Mouse (Mus musculus): ENCODE results near the gene Abhd10. TPM values are rescaled to one million over a fixed set of nuclear protein-coding genes. Genes with fewer than 3 reads are reported as not detected.

Abhd10 gene
- 52.6 and 58.8 TPM in 2 replicates for polyA plus RNA-seq (2015; fragmentation: Nextera tagmentation; extraction: Ambion mirVana)

DNA sequence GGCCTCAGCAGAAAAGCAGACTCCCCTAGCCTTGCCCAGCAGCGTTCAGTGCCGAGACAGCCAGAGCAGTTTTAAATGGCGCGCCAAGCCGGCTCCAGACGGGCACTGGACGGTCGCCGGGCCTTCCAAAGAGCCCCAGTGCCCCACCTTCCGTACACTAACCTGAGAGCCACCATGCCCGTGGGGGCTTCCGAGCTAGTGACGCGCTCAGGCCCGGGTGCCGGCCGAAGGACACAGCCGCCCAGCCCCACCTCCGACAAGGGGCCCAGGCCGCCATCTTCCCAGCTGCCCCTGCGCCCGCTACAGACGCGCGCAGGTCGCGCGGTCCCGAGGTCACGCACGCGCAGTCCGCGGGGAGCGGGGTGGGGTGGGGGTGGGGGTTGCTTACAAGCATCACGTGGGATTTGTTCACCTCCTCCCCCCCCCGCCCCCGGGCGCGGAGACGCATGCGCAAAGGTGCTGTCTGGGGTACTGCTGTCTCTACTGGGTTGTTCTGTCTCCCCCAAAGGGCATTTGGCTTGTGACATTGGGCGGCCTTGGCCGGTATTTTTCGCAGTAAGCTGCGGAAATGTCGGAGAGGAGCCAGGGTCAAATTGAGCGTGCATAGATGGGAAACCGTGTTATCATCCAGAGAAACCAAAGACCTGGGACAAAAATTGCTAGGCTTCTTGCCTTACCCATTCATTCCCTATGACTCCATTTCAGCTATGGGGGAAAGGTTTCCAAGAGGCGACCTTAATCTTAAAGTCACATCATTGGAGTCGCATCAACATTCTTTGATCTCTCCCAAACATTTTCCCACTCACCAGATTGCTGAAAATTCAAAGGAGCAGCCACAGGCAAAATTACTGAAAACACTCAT is at the start of gene Abhd10:
TSS of gene Abhd10 (minus strand) at position 341 of the 862 bp plus-strand sequence.
- Histone ChIP-seq H3K4me2 (replicated peaks) (peak within 1 kb of the TSS; percentile 61), H3K9ac (replicated peaks) (peak within 1 kb of the TSS; percentile 90), H3K27ac (peak within 1 kb of the TSS; percentile 94), H3K4me3 (replicated peaks) (peak within 1 kb of the TSS; percentile 75), H3K27me3 (no peaks in the 10 kb centered on the region), H3K9me3 (no peaks in the 10 kb centered on the region), H3K4me1 (replicated peaks) (peaks cover 17% of the 10 kb centered on the region), H3K36me3 (no peaks in the 10 kb centered on the region)
- WGBS, result under 1% methylated on average over 51 of the region's 51 CpGs
- ATAC-seq, result peak; percentile 98

DNA sequence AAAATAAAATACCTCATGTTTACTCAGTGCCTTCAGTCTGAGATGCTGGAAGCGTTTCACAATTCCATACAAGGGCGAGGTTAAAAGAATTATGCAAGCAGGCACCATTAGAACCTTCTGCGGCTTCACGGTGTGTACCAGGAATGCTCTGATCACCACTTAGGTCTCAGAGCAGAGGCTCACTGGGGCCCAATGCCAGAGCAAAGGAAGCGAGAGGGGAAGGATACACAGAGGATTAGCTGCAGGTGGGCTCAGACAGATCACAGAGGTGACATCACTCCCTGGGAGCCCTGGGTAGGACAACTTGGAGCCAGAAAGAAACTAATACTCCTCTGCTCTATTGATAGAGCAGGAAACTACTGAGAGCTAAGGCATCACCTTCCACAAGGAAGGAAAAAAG is 48.5 kb upstream of the Abhd10 start:
- 60% methylated on average over 5 of the region's 5 CpGs for WGBS
- Histone ChIP-seq H3K27ac (no peak overlapping the region), H3K4me1 (replicated peaks) (0 out of 2 replicates have a peak, but pooled peaks cover 3% of the 10 kb centered on the region), H3K4me2 (replicated peaks) (no peak overlapping the region), H3K27me3 (no peaks in the 10 kb centered on the region), H3K9ac (replicated peaks) (no peak overlapping the region), H3K36me3 (peaks cover 3% of the 10 kb centered on the region), H3K9me3 (no peaks in the 10 kb centered on the region), H3K4me3 (replicated peaks) (no peak overlapping the region)
- no peak for ATAC-seq

DNA sequence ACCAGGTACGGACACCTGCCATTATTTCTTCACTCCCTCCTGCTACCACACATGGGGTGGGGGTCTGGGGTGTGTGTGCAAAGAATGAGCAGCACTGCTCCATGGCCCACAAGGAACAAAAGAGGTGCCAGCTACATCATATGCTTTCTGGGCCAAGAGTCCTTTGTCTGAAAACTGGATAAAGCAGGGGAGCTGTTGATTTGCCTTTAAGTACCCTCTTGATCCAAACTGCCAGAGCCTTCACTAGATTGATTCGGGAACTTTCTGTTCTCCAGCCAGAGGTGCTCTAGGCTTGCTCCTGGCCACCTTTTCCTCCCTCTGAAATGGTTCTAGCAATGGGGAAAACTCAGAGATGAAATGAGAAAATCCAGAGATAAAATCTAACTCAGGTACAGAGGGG is 46.6 kb upstream of the Abhd10 start:
- Histone ChIP-seq H3K9me3 (no peaks in the 10 kb centered on the region), H3K4me2 (replicated peaks) (no peak overlapping the region), H3K27ac (no peak overlapping the region), H3K4me1 (replicated peaks) (0 out of 2 replicates have a peak, but pooled peaks cover 3% of the 10 kb centered on the region), H3K4me3 (replicated peaks) (no peak overlapping the region), H3K9ac (replicated peaks) (no peak overlapping the region), H3K36me3 (peaks cover 3% of the 10 kb centered on the region), H3K27me3 (no peaks in the 10 kb centered on the region)
- ATAC-seq, result no peak
- 91% methylated on average over 2 of the region's 2 CpGs for WGBS

DNA sequence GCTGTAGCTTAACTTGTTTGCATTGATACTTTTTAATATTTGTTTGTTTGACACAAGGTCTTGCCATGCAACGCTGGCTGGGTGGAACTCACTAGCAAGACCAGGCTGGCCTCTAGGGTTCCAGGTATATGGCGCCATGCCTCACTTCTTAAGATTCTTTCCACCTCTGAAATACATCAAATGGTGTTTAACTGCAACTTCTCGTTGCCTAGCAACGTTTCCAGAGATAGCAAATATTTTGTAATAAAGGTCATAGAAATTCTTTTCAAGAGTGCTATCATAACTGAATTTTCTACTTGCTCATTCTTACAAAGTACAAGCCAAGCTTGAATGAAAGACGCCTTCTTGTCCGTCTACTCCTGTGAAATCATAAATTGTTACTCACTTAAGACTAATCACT is 44.9 kb upstream of the Abhd10 start:
- Histone ChIP-seq H3K27me3 (no peaks in the 10 kb centered on the region), H3K36me3 (no peaks in the 10 kb centered on the region; the same call in 1 of the 2 replicates), H3K4me3 (replicated peaks) (no peak overlapping the region), H3K9ac (replicated peaks) (no peak overlapping the region), H3K4me1 (replicated peaks) (0 out of 2 replicates have a peak, but pooled peaks cover 3% of the 10 kb centered on the region), H3K9me3 (no peaks in the 10 kb centered on the region), H3K27ac (no peak overlapping the region), H3K4me2 (replicated peaks) (no peak overlapping the region)
- no peak for ATAC-seq
- WGBS, result 93% methylated on average over 6 of the region's 6 CpGs

DNA sequence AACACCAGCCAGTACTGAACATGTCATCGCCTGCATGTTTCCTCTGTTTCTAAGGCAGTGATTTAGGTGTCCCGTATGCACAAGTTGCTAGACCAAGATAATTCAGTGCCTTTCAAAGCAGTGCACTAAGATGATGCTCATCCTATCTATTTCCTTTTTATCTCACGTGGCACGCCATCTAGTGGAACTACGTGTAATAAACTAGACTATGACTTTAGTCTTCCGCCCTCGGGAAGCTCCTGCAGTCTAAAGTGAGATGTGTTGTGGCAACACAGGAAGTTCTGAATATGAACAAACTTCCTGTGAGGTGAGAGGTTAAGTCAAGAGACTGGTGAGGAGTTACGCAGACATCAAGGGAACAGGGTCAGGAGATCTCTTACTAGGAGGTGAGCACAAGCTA is 43.9 kb upstream of the Abhd10 start:
- Histone ChIP-seq H3K27me3 (no peaks in the 10 kb centered on the region), H3K4me2 (replicated peaks) (no peak overlapping the region), H3K4me1 (replicated peaks) (0 out of 2 replicates have a peak, but pooled peaks cover 3% of the 10 kb centered on the region), H3K27ac (no peak overlapping the region), H3K4me3 (replicated peaks) (no peak overlapping the region), H3K9ac (replicated peaks) (no peak overlapping the region), H3K9me3 (no peaks in the 10 kb centered on the region), H3K36me3 (no peaks in the 10 kb centered on the region; the same call in 1 of the 2 replicates)
- no peak for ATAC-seq
- WGBS, result 41% methylated on average over 8 of the region's 8 CpGs

DNA sequence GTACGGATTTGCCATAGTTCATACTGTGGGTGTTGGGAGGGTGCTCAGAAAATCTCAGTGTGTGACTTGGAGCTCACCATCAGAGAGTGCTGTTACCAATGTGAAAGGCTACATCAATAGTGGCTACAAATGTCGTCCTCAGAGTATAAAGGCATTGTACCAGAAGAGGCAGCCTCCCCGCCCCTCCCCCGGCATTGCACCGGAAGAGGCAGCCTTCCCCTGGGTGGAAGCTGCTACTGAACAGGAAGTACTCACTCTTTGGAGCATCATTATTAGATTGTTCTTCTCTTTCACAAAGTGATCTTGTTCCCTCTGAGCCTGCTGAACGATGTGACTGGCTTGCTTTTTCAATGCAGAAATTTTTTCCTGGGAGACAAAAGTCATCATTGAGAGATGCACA is 37.2 kb upstream of the Abhd10 start:
- Histone ChIP-seq H3K36me3 (peaks cover 17% of the 10 kb centered on the region), H3K9me3 (no peaks in the 10 kb centered on the region), H3K4me1 (replicated peaks) (no peaks in the 10 kb centered on the region), H3K9ac (replicated peaks) (no peak overlapping the region), H3K27me3 (no peaks in the 10 kb centered on the region), H3K27ac (no peak overlapping the region), H3K4me3 (replicated peaks) (no peak overlapping the region), H3K4me2 (replicated peaks) (no peak overlapping the region)
- WGBS, result 80% methylated on average over 6 of the region's 6 CpGs
- no peak for ATAC-seq

DNA sequence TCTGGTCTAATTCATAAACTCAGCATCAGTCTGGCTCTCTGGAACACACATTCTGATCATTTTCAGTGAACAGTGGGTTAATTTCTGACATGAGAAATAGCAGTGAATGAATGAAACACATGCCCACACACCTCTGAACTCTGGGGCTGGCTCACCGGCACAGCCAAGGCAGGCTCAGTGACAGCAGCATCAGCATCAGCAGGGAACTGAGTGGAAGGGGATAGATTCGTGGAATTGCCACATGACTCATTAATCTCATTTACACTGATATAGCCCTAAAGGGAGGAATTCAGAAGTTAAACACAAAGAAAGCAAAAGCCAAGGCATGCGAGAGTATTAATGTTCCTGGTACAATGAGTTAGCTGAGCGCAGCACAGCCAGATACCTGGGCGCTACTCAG is 32.1 kb upstream of the Abhd10 start:
- H3K4me3 ChIP-seq (replicated peaks), result no peak overlapping the region
- H3K36me3 ChIP-seq, result peaks cover 26% of the 10 kb centered on the region
- 89% methylated on average over 5 of the region's 5 CpGs for WGBS
- H3K4me2 ChIP-seq (replicated peaks), result no peak overlapping the region
- no peaks in the 10 kb centered on the region for H3K4me1 ChIP-seq (replicated peaks)
- no peak overlapping the region for H3K9ac ChIP-seq (replicated peaks)
- H3K27ac ChIP-seq, result no peak overlapping the region
- ATAC-seq, result no peak
- H3K27me3 ChIP-seq, result no peaks in the 10 kb centered on the region
- H3K9me3 ChIP-seq, result no peaks in the 10 kb centered on the region

DNA sequence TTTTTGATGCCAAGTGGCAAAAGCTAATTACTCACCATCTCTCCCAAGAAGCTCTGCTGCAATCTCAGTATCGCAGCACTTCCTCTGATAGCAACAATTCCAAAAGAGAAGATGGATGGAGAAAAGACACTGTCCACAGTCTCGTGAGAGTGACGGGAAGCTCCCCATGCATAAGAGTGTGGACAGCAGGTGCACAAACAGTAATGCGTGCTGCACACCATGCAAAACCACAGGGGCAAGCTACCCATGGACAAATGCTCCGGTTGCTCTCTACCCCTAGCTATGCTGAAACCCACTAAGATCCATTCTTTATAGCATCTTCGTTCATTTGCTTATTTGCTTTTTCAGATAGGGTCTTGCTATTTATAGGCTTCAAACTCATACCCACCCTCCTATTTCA is 28.2 kb upstream of the Abhd10 start:
- H3K4me3 ChIP-seq (replicated peaks), result no peak overlapping the region
- H3K27ac ChIP-seq, result no peak overlapping the region
- no peak overlapping the region for H3K9ac ChIP-seq (replicated peaks)
- WGBS, result 94% methylated on average over 6 of the region's 6 CpGs
- H3K9me3 ChIP-seq, result no peaks in the 10 kb centered on the region
- H3K36me3 ChIP-seq, result peaks cover 15% of the 10 kb centered on the region
- peaks cover 10% of the 10 kb centered on the region for H3K4me1 ChIP-seq (replicated peaks)
- H3K27me3 ChIP-seq, result no peaks in the 10 kb centered on the region
- ATAC-seq, result no peak
- no peak overlapping the region for H3K4me2 ChIP-seq (replicated peaks)

DNA sequence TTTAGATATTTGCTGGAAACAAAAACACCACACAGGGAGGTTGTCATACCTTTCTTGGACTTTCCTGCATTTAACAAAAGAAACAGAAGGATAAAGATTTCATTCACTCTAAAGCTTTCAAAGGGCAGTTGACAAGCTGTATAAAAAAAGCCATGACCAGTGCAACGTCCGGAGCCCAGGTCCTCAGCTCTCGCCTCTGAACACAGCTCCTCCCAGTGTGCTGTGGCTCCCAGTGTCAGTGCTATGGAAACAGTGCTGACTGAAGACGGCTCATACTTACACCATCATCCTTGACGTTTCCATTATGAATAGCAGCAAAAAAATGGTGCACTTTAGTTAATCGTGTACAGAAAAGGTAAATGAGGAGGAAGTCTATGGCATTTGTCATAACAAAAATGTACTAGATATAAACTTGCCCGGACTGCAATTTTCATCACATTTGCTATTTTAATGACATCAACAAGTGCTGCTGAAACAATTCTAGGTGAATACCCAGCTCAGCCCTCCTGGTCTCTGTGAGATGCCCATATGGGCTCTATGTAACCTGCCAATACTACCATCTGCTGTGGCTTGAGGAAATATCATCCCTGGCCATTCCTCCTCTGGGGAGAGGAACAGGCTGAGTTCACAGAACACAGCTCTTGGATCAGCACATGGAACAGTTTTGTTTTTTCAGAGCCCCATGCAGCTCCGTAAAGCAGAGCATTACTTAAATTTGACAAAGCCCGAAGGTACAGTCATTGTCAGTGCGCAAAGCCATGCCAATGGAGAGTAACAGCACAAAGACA is 25.3 kb upstream of the Abhd10 start:
- ATAC-seq, result peak; percentile 60; the same call in 1 of the 2 replicates
- peaks cover 10% of the 10 kb centered on the region for H3K4me1 ChIP-seq (replicated peaks)
- peaks cover 12% of the 10 kb centered on the region for H3K36me3 ChIP-seq
- WGBS, result 58% methylated on average over 10 of the region's 10 CpGs
- H3K4me3 ChIP-seq (replicated peaks), result no peak overlapping the region
- H3K27ac ChIP-seq, result no peak overlapping the region
- no peak overlapping the region for H3K9ac ChIP-seq (replicated peaks)
- H3K4me2 ChIP-seq (replicated peaks), result no peak overlapping the region
- no peaks in the 10 kb centered on the region for H3K27me3 ChIP-seq
- H3K9me3 ChIP-seq, result no peaks in the 10 kb centered on the region

DNA sequence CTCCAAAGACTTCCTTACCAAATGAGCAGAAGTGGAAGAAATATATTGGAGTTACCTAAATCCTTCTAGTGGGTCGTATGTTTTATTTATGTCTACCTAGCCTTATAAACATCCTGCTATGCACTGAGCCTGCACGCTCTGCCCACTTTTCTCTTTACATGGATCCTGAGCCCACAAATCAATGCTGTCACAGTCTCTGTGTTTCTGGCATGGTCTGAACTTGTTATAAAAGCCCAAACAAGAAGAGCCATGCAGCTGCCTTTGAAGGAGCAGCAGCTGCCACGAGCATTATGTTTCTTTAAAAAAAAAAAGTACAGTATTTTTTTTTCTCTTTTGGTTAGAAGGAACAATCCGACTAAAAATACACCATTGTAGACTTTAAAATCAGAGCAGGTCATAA is 24.7 kb upstream of the Abhd10 start:
- no peak overlapping the region for H3K4me2 ChIP-seq (replicated peaks)
- ATAC-seq, result no peak
- H3K9me3 ChIP-seq, result no peaks in the 10 kb centered on the region
- no peak overlapping the region for H3K9ac ChIP-seq (replicated peaks)
- peaks cover 12% of the 10 kb centered on the region for H3K36me3 ChIP-seq
- H3K4me1 ChIP-seq (replicated peaks), result peaks cover 10% of the 10 kb centered on the region
- H3K4me3 ChIP-seq (replicated peaks), result no peak overlapping the region
- no peak overlapping the region for H3K27ac ChIP-seq
- 52% methylated on average over 4 of the region's 4 CpGs for WGBS
- no peaks in the 10 kb centered on the region for H3K27me3 ChIP-seq

DNA sequence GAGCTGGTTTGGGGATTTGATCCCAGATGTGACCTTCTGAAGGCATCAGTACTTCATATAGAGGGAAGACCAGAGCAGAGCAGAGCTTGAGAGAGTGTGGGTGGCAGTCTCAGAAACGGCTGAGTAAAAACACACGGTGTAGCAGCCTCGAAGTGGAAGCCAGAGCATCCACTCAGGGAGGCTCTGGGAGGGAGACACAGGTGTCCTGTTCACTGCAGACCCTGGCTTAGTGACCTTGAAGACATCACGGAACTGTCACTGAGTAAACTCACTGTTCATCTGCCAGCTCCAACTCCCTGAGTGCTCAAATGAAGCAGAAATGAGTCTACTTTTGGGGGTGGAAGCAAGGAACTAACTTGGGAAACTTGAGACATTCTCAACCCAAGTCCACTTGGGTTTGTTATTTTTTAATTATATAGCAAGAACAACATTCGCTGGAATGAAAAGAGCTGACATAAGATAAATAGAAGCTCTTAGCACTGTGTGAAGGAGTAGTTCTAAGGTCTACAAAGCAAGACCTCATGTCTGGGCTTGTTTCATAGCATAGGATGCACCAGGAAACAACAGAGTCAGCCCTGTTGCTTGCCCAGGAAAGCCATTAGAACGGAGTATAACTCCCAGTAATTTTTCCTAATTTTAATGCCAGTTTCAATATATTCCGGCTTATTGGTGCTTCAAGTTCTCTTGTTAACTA is 23.2 kb upstream of the Abhd10 start:
- Histone ChIP-seq H3K4me1 (replicated peaks) (peaks cover 10% of the 10 kb centered on the region), H3K27me3 (no peaks in the 10 kb centered on the region), H3K9ac (replicated peaks) (no peak overlapping the region), H3K4me3 (replicated peaks) (no peak overlapping the region), H3K4me2 (replicated peaks) (no peak overlapping the region), H3K27ac (no peak overlapping the region), H3K36me3 (peaks cover 6% of the 10 kb centered on the region), H3K9me3 (no peaks in the 10 kb centered on the region)
- 95% methylated on average over 7 of the region's 7 CpGs for WGBS
- no peak for ATAC-seq

DNA sequence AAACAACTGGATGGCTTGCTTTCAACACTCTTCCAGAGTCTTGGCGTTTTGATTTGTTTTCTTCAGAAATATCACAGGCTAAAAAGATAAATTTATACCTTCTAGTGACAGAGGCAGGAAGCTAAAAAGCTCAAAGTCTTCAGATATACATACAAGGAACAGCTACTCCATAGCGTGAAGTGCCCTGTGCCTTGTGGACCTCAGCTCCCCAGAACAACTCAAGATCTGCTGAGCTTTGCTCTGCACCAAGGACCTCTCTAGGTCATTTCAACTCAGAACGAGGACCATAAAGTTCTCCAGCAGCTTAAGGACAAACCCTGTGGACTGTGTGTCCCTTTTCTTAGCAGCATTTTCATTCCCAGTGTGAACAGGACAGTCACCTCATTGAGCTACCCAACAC is 22.3 kb upstream of the Abhd10 start:
- no peaks in the 10 kb centered on the region for H3K27me3 ChIP-seq
- H3K36me3 ChIP-seq, result no peaks in the 10 kb centered on the region
- H3K4me1 ChIP-seq (replicated peaks), result peaks cover 10% of the 10 kb centered on the region
- H3K9me3 ChIP-seq, result no peaks in the 10 kb centered on the region
- no peak overlapping the region for H3K9ac ChIP-seq (replicated peaks)
- H3K4me2 ChIP-seq (replicated peaks), result no peak overlapping the region
- no peak for ATAC-seq
- no peak overlapping the region for H3K27ac ChIP-seq
- WGBS, result 90% methylated on average over 3 of the region's 3 CpGs
- H3K4me3 ChIP-seq (replicated peaks), result no peak overlapping the region

Data from midbrain, embryonic 13.5 days (tissue).